ENCODE assay signal across 25 mouse cellular contexts in genomic region chr1:90342346-90342745, GRCm38 (mm10).
DNase-seq lines count a peak whose midpoint lies in the region; ATAC-seq lines count a peak whose summit lies in the region.
"Had no signal": no experiment of that assay in that cellular context is flagged by ENCODE, and none has a peak within 500 bp of the region (broad histone marks: within the 10 kb centered on the region; RNA-seq: fewer than 3 reads in every experiment).

No protein-coding gene starts in this region.

- H3K36me3 ChIP-seq in forebrain, embryonic 14.5 days (ENCODE audit: control insufficient read depth, insufficient read depth, low read length): no peaks in the 10 kb centered on the region
- H3K36me3 ChIP-seq in forebrain, embryonic 12.5 days (replicated peaks): no peaks in the 10 kb centered on the region
- H3K36me3 ChIP-seq in kidney, embryonic 16.5 days (ENCODE audit: insufficient read depth, low read length): no peaks in the 10 kb centered on the region
- no peaks in the 10 kb centered on the region for H3K36me3 ChIP-seq in midbrain, embryonic 14.5 days (ENCODE audit: control insufficient read depth, insufficient read depth, low read length)
- H3K36me3 ChIP-seq in midbrain, embryonic 11.5 days (ENCODE audit: control insufficient read depth, insufficient read depth, low read length): no peaks in the 10 kb centered on the region
- H3K36me3 ChIP-seq: embryonic facial prominence, embryonic 13.5 days; heart, embryonic 12.5 days; hindbrain, embryonic 15.5 days; liver, embryonic 13.5 days had no signal

- H3K4me2 ChIP-seq in forebrain, embryonic 14.5 days (ENCODE audit: low read length): no peak overlapping the region
- no peak overlapping the region for H3K4me2 ChIP-seq in forebrain, embryonic 12.5 days
- H3K4me2 ChIP-seq in kidney, embryonic 16.5 days (replicated peaks; ENCODE audit: low read depth, low read length): no peak overlapping the region
- no peak overlapping the region for H3K4me2 ChIP-seq in midbrain, embryonic 14.5 days (ENCODE audit: low read length)
- H3K4me2 ChIP-seq in midbrain, embryonic 11.5 days: no peak overlapping the region
- H3K4me2 ChIP-seq: embryonic facial prominence, embryonic 13.5 days; heart, embryonic 12.5 days; hindbrain, embryonic 15.5 days; liver, embryonic 13.5 days had no signal

- H3K27ac ChIP-seq in forebrain, embryonic 14.5 days (ENCODE audit: low read depth, low read length): no peak overlapping the region
- H3K27ac ChIP-seq in forebrain, embryonic 12.5 days: no peak overlapping the region
- no peak overlapping the region for H3K27ac ChIP-seq in kidney, embryonic 16.5 days (ENCODE audit: low read length)
- H3K27ac ChIP-seq in midbrain, embryonic 14.5 days (replicated peaks; ENCODE audit: low read depth, low read length): no peak overlapping the region
- no peak overlapping the region for H3K27ac ChIP-seq in midbrain, embryonic 11.5 days (ENCODE audit: low read depth, low read length)
- H3K27ac ChIP-seq: embryonic facial prominence, embryonic 13.5 days; hindbrain, embryonic 15.5 days; liver, embryonic 13.5 days had no signal

- 41% methylated on average over 1 of the region's 1 CpGs for WGBS in forebrain, embryonic 14.5 days
- WGBS in forebrain, embryonic 12.5 days: 41% methylated on average over 1 of the region's 1 CpGs
- WGBS in kidney, embryonic 16.5 days: 15% methylated on average over 1 of the region's 1 CpGs
- 8% methylated on average over 1 of the region's 1 CpGs for WGBS in midbrain, embryonic 14.5 days
- 19% methylated on average over 1 of the region's 1 CpGs for WGBS in midbrain, embryonic 11.5 days

- H3K9ac ChIP-seq in forebrain, embryonic 14.5 days (ENCODE audit: low read length): no peak overlapping the region
- no peak overlapping the region for H3K9ac ChIP-seq in forebrain, embryonic 12.5 days
- H3K9ac ChIP-seq in kidney, embryonic 16.5 days (replicated peaks; ENCODE audit: low read length): no peak overlapping the region
- H3K9ac ChIP-seq in midbrain, embryonic 14.5 days (replicated peaks; ENCODE audit: low read length): no peak overlapping the region
- no peak overlapping the region for H3K9ac ChIP-seq in midbrain, embryonic 11.5 days (ENCODE audit: low read length)
- H3K9ac ChIP-seq: embryonic facial prominence, embryonic 13.5 days; heart, embryonic 12.5 days; hindbrain, embryonic 15.5 days; liver, embryonic 13.5 days had no signal

- H3K9me3 ChIP-seq in forebrain, embryonic 14.5 days (replicated peaks; ENCODE audit: control insufficient read depth, low read length): no peaks in the 10 kb centered on the region
- H3K9me3 ChIP-seq in forebrain, embryonic 12.5 days: no peaks in the 10 kb centered on the region
- no peaks in the 10 kb centered on the region for H3K9me3 ChIP-seq in kidney, embryonic 16.5 days (ENCODE audit: low read length)
- no peaks in the 10 kb centered on the region for H3K9me3 ChIP-seq in midbrain, embryonic 14.5 days (ENCODE audit: control insufficient read depth, low read length)
- no peaks in the 10 kb centered on the region for H3K9me3 ChIP-seq in midbrain, embryonic 11.5 days (ENCODE audit: control insufficient read depth, low read length)
- H3K9me3 ChIP-seq: embryonic facial prominence, embryonic 13.5 days; heart, embryonic 12.5 days; hindbrain, embryonic 15.5 days; liver, embryonic 13.5 days had no signal

- no peaks in the 10 kb centered on the region for H3K4me1 ChIP-seq in forebrain, embryonic 14.5 days (ENCODE audit: control insufficient read depth, insufficient read depth, low read length)
- peaks cover 2% of the 10 kb centered on the region for H3K4me1 ChIP-seq in forebrain, embryonic 12.5 days
- H3K4me1 ChIP-seq in kidney, embryonic 16.5 days (ENCODE audit: insufficient read depth, low read length): peaks cover 8% of the 10 kb centered on the region
- 0 out of 2 replicates have a peak, but pooled peaks cover 5% of the 10 kb centered on the region for H3K4me1 ChIP-seq in midbrain, embryonic 14.5 days (ENCODE audit: control insufficient read depth, insufficient read depth, low read length)
- H3K4me1 ChIP-seq in midbrain, embryonic 11.5 days (ENCODE audit: control insufficient read depth, insufficient read depth, low read length): no peaks in the 10 kb centered on the region
- H3K4me1 ChIP-seq: liver, embryonic 13.5 days had no signal

- peak; percentile 21 for DNase-seq in forebrain, embryonic 14.5 days (ENCODE audit: low spot score)
- DNase-seq in kidney, adult 9 months: no peak
- peak; percentile 44 for DNase-seq in midbrain, embryonic 14.5 days
- no peak for DNase-seq in midbrain, embryonic 11.5 days (ENCODE audit: low spot score, missing footprints)
- peak; percentile 81 for DNase-seq in retina, postnatal 1 day
- DNase-seq in embryo, embryonic 11 days: no peak
- DNase-seq: adrenal gland, postnatal 25 days; cerebellum, adult 11 months; cerebellum, adult 9-11 months; gastrocnemius, postnatal 14 days; heart, adult 11 months; heart, postnatal 10 days; kidney, postnatal 10 days; liver, embryonic 13.5 days; lung, adult 2 months; lung, postnatal 14 days; right cerebral cortex, postnatal 25 days; thymus, postnatal 14 days had no signal

- ATAC-seq in forebrain, embryonic 14.5 days: no peak
- ATAC-seq in forebrain, embryonic 12.5 days (ENCODE audit: low FRiP score): no peak
- peak; percentile 42; the same call in 1 of the 2 replicates for ATAC-seq in kidney, embryonic 16.5 days (ENCODE audit: low FRiP score, low TSS enrichment)
- ATAC-seq in midbrain, embryonic 14.5 days (ENCODE audit: low FRiP score, low TSS enrichment): no peak
- ATAC-seq in midbrain, embryonic 11.5 days (ENCODE audit: low FRiP score): no peak
- ATAC-seq: forebrain, embryonic 16.5 days; intestine, embryonic 16.5 days had no signal

- H3K4me3 ChIP-seq in forebrain, embryonic 14.5 days (ENCODE audit: low read depth, low read length): no peak overlapping the region
- H3K4me3 ChIP-seq in forebrain, embryonic 12.5 days (replicated peaks): no peak overlapping the region
- H3K4me3 ChIP-seq in kidney, embryonic 16.5 days (ENCODE audit: low read length): no peak overlapping the region
- H3K4me3 ChIP-seq in midbrain, embryonic 14.5 days (replicated peaks; ENCODE audit: low read depth, low read length): no peak overlapping the region
- H3K4me3 ChIP-seq in midbrain, embryonic 11.5 days (ENCODE audit: low read depth, low read length): no peak overlapping the region
- H3K4me3 ChIP-seq: embryonic facial prominence, embryonic 13.5 days; heart, embryonic 12.5 days; hindbrain, embryonic 15.5 days; liver, embryonic 13.5 days had no signal

- H3K27me3 ChIP-seq in forebrain, embryonic 14.5 days (replicated peaks; ENCODE audit: control insufficient read depth, insufficient read depth, low read length): no peaks in the 10 kb centered on the region
- peaks cover 4% of the 10 kb centered on the region for H3K27me3 ChIP-seq in forebrain, embryonic 12.5 days
- no peaks in the 10 kb centered on the region for H3K27me3 ChIP-seq in kidney, embryonic 16.5 days (ENCODE audit: insufficient read depth, low read length)
- no peaks in the 10 kb centered on the region for H3K27me3 ChIP-seq in midbrain, embryonic 14.5 days (ENCODE audit: control insufficient read depth, insufficient read depth, low read length)
- peaks cover 3% of the 10 kb centered on the region; the same call in 1 of the 2 replicates for H3K27me3 ChIP-seq in midbrain, embryonic 11.5 days (ENCODE audit: control insufficient read depth, insufficient read depth, low read length)
- H3K27me3 ChIP-seq: hindbrain, embryonic 15.5 days; liver, embryonic 13.5 days had no signal

Comparison
In these comparisons a context has a peak if more than half of its experiments do, and no peak if none do; other contexts are left out.
1. DNase-seq: peak in forebrain, embryonic 14.5 days (single experiment), midbrain, embryonic 14.5 days (single experiment) and retina, postnatal 1 day (single experiment); none in kidney, adult 9 months (single experiment), midbrain, embryonic 11.5 days (single experiment) and embryo, embryonic 11 days (single experiment).